Mouse (Mus musculus) hematopoietic stem cell, adult 5-6 weeks (primary cell): ENCODE data around the gene Fbxl7. TPM values are rescaled to one million over a fixed set of nuclear protein-coding genes. Genes with fewer than 3 reads are reported as not detected.
"Not testable (repeated sequence)": the region's sequence is repeated elsewhere in the genome, so short reads cannot be mapped to it uniquely, and the experiment has no call there.

Experiments
- ATAC-seq, 2 experiments: fragments of 125-278 bp in 1 of 2; replicated peaks in 1 of 2; 2 replicates each; pipeline ENCODE4 v1.8.0; 2016 to 2017; ENCODE audit warnings: inconsistent platforms in 2 of 2, mild to moderate bottlenecking in 2 of 2, moderate number of reproducible peaks in 2 of 2, low read depth in 1 of 2, moderate TSS enrichment in 1 of 2; ENCODE audit not compliant: low FRiP score in 2 of 2, poor library complexity in 2 of 2, severe bottlenecking in 2 of 2, insufficient read depth in 1 of 2, low TSS enrichment in 1 of 2
- total RNA-seq: library from RNA; stranded (forward); fragments of 172-1452, 232-1000 nt; gene quantifications from 2 replicates; pipeline ENCODE4 v1.2.3, GENCODE M21; 2017

Gene Fbxl7
- total RNA-seq, 1 experiment from 2014 or later: not detected

DNA sequence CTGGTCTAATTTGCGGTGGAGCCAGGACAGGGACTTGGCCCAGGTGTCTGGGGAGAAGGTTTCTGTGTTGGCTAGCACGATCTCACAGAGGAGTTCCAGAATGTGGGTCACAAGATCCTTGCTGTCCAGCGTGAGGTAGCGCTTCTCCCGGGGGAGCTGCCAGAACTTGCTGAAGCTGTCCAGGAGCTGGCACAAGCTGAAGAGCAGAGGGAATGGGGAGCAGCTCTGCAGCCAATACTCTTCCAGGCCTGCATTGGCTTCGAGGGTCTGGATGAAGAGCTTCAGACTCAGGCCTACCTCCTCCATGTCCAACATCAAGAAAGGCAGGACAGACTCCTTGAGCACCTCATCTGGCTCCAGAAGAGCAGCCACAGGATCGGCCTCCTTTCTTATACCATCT lies 166.0 kb downstream of the Fbxl7 start:
- ATAC-seq: not testable (repeated sequence)

DNA sequence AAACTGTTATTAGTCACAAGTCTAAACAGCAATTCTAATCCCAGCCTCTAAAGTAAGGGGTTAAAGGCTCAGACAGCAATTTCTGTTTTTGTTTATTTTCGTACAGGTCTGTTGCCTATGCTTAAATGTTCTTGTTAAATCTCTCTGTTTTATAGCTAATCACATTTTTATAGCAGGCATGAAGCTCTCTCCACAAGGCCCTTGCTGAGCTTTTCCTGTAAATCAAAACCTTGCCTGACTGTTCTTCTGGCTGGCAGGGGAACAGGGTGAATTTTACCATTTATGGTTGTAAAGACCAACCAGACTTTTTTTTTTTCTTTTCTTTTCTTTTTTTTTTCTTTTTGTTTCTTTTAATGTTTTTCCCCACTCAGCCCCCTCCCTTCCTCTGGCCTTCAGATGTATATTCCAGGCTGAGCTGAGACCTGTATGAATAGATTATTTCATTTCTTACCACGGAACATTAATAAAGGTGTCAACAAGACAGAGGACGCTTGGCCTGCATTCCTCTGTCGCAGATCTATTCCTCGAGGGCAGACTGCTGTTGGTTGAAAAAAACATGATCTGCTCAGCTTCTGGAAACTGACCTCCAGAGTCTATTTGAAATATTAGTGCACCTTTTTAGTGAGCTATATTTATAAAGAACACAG lies 176.9 kb downstream of the Fbxl7 start:
- no peak for ATAC-seq

DNA sequence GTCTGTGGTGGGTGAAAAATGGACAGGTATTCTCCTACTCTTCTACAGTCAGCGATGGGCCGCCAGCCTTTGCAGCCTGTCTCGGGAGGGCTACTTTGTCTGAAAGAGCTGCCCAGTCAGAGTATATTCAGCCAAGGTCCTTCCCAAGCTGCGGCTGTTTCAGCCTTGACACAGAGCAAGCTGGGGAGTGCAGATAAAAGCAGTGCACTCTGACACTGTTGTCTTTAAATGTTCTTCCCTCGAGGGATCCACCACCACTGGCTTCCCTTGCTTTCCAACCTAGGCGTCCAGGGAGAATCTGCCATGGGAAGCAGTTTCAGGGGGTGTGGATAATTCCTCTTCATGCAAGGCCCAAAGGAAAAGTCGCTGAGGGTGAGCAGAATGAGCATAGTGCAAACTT lies 177.4 kb downstream of the Fbxl7 start:
- no peak for ATAC-seq

DNA sequence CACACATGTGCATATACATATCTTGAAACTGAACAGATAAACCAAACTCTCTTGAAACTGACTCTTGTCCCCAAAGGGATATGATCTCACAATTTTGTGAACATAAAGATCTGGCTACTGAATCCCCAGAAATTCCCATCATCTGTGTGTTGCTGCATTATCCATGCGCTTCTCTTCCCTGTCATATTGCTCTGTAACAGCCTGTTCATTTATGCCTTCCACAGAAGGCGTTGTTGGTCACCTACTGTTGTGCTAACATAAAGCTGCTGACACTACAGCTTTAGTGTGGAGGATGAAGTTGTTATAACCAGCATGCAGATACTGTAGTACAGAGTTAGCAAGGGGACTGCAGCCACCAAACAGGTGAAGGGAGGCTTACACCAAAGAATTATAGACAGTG lies 179.2 kb downstream of the Fbxl7 start:
- no peak for ATAC-seq

DNA sequence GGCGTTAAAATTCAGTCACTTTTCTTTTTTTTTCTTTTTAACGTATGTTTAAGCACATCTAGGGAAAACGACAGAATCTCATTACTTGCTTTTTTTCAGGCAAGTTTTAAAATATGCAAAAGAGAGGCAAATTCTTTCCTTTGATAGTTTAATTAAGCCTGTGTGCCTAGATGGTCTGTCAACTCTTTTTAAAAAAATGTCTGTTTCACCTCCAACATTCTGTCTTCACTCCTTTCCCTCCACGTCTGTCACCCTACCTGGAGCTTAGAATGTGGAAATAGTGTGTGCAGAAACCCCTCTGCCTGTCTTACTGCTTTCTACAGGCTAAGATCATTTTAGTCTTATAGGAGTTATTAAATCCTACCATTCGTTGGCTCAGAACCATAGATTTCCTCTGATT lies 179.7 kb downstream of the Fbxl7 start:
- no peak for ATAC-seq

DNA sequence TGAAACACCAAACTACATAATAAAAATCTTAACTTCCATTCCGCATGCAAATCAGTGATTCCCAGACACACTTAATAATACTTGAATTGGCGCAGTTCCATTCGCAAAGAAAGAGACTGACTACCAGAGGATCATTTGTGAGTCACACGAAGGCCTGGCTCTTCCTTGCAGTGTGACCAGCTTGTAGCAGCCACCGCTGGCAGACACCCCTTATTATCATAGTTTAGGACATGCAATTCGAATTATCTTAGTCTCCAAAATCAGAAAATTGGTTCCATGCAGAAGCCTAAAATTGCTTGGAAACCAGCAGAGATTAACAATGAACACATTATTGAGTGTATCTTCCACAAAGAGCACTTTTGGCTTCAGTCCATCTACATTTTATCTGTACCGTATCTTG lies 183.1 kb downstream of the Fbxl7 start:
- ATAC-seq: no peak

DNA sequence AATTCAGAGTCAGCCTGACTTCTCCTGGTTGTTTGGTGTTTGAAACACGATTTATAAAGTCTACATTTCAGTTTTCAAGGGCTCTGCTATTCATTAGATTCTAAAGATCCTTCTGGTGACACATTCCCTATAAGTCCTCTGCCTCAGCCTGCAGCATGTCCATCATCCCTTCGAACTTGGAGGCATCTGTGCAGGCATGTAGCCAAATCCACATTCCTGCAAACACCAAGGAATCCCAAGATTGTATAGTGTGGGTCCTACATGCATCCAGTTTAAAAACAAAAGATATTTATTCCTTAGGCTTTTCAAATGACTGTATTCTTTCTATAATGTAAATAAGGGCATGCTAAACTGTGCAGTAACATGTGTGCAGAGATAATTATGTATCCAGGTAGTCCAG lies 190.4 kb downstream of the Fbxl7 start:
- ATAC-seq: no peak

DNA sequence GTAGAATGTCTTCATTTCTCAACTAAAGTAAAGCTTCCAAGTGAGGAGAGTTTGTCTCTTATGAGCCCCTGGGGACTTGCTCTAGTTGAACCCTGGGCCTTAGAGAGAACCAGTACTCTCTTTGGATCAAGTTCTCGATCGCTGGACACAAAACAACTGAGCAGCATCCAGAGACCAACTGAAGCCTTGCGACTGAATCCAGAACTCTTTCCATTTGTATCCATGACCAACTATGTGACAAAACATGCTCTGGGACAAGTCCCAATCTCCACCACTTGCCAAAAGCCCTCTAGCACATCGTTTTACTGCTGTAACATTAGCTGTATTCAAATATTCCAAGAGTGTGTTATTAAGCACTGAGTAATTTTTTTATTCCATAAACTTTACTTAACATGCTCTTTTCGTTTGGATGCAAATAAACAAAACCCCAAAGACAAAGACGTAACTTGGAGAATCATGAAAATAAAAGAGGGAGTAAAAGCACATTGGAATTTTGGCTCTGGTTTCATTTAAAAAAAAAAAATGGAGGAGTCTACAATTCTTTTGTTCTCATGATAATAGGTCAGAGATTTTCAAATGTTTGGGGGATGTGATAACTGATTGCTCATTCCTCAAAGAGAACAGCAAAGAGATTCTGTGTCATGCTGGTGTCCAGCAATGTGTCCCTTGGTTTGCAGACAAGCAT lies 192.1 kb downstream of the Fbxl7 start:
- no peak for ATAC-seq

DNA sequence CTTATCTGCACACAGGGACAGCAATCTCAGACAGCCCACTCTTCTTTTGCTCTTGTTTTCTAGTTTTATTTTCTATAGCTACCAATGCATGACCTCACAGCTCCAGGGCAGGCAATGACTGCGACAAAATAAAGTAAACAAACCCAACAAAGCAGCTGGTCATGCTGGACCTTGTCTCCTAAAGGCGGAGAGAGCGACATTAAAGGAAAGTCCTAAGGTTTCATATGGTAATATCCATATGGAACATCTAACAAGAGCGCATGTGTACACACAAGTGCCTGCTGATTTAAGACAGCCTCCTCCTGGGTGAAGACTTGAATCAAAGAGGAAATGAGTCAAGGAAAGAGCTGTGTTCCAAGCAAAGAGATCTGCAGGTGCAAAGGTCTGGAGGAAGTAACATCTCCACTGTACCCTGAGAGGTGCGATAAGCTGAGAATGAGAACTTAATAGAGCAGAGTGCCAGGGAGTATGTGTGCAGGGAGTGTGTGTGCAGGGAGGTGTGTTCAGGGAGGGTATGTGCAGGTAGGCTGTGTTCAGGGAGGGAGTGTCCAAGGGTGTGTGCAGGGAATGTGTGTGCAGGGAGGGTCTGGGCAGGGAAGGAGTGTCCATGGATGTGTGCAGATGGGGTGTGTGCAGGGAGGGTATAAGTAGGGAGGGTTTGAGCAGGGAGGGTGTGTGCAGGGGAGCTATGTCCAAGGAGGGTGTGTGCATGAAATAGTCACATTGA lies 193.3 kb downstream of the Fbxl7 start:
- ATAC-seq: peak in 1 of 2 experiments; percentile 37; a peak in 1 of 4 replicates

DNA sequence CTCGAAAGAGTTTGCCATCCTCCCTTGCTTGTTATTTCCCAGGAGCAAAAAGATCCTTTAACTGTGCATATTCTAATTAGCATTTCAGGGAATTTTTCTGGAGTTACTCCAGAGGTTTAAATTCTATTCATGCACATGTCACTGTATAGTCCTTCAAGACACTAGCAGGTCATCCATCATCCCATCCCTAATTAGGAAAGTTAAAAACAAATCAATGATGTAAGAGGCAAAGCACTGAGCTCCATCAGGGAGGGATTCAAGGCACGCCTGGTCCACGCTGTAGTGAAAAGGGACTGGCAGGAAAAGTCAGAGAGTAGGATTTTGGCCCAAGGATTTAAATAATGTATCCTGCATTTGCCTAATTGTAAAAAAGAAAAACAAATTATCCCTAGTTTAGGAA lies 202.3 kb downstream of the Fbxl7 start:
- ATAC-seq: no peak

DNA sequence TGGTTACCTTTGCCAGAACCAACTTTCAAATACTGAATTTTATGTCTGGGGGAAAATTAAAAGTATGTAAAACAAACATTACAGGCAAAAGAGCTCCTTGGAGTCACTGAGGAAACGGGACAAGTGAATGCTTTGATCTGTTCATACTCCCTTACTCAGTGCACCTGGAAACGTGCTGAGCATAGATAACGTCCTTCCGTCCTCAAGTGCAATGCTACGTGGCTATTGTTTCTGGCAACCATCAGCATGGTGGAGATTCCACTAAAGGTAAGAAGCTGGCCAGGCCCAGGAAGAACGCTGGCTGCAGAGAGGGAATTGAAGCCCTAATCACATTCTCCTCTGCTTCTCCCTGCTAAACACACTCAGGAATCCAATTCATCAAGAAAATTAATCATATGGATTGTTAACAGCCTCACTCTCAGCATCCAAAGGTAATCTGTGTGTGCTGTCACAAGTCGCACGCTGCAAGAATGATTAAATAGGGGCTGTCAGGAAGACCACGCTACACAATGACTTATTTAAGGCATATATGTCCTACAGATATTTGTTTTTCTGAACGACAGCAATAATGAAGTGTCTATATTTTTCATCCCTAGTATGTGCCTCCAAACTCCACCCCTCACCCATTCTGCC lies 206.8 kb downstream of the Fbxl7 start:
- ATAC-seq: no peak

DNA sequence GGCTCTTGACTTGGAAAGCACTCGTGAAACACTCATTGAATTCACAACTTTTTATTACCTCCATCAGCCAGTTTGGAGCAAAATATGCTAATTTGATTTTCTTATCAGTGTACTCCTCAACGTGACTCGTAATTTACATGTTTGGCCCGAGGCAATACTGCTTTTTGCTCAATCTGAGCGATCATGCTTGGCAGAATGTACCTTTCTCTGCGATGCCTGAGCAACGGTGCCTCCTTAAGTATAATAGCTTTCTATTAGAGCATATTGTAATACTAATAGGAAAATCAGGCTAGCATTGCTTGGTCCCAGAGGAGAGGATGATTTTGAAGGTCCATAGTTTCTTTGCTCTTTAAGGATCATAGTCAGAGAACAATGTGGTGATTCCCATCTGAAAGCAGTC lies 207.7 kb downstream of the Fbxl7 start:
- no peak for ATAC-seq

DNA sequence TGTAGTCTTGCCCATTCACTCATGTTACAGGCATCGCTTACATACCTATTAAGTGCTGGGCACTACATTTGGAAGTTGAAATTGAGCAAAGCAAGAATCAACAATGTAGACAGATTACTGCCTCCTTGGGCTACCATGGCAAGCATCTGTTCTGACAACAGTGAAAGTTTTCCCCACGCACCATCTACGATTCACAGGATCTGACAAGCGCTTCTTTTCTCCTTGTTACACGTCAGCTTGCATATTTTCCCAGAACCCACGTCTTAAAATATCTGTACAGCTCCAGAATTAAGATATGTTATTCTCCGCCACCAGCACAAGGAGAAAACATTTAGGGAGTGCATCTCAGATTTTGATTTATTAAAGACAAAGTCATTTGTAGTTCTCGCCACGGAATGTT lies 213.1 kb downstream of the Fbxl7 start:
- ATAC-seq: no peak

DNA sequence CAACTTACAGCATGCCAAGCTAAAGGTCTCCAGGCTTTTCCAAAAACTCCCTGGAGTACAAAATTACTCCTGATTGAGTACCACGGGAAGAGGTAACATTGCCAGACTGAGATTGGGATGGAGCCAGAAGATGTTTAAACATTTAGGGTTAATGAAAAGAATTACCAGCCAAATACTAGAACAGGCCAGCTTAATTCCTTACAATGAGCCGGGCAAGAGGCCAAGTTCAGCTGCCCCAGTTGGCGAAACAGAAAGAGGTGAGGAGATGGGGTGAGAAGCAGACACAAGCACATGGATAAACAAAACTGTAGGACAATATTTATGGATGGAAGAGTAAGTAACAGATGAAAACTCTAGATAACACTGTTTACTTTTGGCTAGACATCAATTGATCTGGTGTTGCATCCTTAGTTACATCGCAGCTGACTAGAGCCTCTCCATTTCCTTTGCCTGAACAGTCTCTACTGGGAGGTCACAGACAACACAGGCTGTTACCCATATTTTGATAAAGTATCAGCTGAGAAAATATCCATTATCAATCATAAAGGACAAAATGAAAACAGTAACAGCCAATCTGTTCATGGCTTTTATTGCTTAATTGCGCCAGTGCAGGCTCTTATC lies 222.0 kb downstream of the Fbxl7 start:
- ATAC-seq: no peak

DNA sequence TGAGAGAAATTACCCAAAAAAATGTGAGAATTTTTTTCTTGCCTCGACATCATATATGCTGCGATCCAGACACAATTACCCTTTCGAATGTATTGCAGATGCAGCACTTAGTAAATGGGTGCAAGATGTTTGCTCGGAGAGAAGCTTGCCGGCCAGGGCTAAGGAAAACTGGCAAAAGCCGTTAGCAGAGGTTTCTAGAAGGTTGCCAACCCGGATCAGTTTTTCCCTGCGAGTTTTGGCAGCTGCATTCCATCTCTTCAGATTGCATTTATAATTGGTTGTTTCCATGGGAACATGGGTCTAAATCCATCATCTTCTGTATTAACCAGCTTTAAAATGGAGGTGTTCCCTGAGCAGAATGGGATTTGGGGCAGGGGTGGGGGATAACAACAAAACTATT lies 240.4 kb downstream of the Fbxl7 start:
- no peak for ATAC-seq

DNA sequence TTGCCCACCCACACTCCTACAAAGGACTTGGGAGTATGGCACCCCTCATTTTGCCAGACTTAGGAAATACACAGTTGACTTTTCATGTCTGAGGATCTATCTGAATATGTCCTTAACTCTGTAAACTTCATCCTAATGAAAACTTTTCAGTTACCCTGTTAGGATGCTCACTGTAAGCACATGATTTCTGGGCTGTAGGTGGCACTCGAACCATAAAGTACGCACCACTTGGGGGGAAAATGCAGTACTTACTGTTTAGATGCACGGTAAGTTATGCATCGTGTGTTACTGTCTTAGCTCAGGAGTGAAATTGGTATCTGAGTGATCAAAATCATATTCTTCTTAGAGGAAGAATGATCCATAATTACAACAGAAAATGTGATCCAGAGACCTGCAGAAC lies 252.8 kb downstream of the Fbxl7 start:
- ATAC-seq: no peak

DNA sequence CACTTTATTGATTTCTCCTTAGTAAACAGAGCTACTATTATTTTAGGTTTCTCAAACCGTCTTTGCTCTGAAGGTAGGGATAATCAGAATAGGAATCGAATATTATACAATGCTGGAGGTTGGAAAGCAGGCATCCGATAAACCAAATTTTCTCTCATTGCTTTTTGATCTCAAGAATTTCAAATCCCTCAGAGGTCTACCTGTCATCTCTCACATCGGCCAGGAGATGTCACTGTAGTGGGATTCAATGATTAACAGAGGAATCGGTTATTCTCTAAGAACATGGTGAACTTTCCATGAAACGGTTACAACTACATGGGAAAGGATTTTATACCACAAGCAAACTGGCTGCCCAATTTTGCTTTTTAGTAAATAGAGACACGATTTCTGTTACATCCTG lies 255.7 kb downstream of the Fbxl7 start:
- ATAC-seq: no peak

DNA sequence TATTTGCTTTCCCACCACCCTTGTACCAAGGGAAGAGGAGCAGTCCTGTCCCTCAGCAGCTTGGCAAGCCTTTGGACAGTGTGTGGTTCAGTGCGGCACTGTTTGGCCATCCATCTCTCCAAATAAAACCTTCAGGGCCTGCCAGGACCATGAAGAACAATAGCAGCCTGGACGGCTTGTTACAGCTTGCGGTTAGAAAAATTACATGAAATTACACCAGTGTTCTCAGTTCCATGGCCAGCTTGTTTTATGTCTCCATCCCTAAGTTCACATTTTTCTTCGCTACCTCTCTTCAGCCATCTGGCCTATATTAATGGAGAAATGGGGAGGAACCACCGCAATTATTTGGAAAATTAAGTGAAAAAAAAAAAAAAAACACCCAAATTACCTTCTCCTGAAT lies 259.8 kb downstream of the Fbxl7 start:
- ATAC-seq: no peak
